Mouse (Mus musculus): ENCODE measurements at regions not wholly inside any gene's neighbourhood (a gene's known extent, or its start where the extent isn't known, plus 50 kb on each side); places are given as distances from the start of the nearest gene placed in this dataset.

GRCm38 (mm10) chr1:72939948-72940347, 65.3 kb upstream of the Igfbp5 start:
- H3K9ac ChIP-seq: no peak overlapping the region
- no peak overlapping the region for H3K4me3 ChIP-seq
- H3K27me3 ChIP-seq: no peaks in the 10 kb centered on the region
- WGBS: 76% methylated on average over 1 of the region's 1 CpGs
- no peak overlapping the region for H3K4me2 ChIP-seq
- peaks cover 2% of the 10 kb centered on the region for H3K4me1 ChIP-seq (replicated peaks)
- H3K9me3 ChIP-seq: no peaks in the 10 kb centered on the region
- no peaks in the 10 kb centered on the region for H3K36me3 ChIP-seq
- no peak overlapping the region for H3K27ac ChIP-seq (replicated peaks)
- ATAC-seq (ENCODE audit: low FRiP score, low read depth): no peak

DNA sequence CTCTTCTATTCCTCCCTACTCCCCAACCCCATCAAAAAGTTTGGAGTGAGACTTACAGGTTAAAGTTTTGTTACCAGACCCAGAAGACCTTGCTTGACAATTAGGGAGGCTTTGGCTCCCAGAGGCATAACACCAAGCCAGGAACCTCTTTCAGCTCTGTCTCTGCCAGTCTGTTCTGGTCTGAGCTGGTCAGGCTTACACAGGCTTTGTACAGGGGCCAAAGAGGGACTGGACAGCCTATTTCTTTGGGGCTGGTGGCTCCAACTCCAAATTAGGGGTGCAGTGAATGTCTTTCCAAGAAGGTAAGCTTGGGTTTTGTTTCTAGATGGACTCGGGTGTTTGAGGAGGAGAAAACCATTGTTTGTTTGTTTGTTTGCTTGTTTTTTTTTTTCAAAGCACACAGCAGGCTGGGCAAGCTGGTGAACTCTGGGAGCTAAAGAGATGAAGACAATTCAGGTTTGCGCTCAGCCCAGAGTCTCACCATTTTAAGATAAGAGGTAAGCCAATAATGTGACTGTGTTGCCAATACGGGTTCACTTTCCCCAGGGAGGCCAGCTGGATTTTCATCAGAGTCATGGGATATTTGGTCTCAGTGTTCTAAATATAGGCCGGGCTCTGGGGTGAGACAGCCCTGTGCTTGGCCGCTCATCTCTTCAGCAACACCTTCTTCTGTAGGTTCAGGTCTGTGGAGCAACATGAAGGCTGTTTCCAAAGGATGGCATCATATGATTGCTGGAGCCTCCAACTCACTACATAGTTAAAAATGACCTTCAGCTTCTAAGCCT, 62.2 kb upstream of the Igfbp5 start:
- ATAC-seq (ENCODE audit: low FRiP score, low read depth): no peak
- Histone ChIP-seq H3K4me2 (no peak overlapping the region), H3K9ac (no peak overlapping the region), H3K4me1 (replicated peaks) (no peaks in the 10 kb centered on the region), H3K27ac (replicated peaks) (no peak overlapping the region), H3K4me3 (no peak overlapping the region), H3K9me3 (no peaks in the 10 kb centered on the region), H3K36me3 (no peaks in the 10 kb centered on the region), H3K27me3 (no peaks in the 10 kb centered on the region)
- WGBS: 89% methylated on average over 5 of the region's 5 CpGs

DNA sequence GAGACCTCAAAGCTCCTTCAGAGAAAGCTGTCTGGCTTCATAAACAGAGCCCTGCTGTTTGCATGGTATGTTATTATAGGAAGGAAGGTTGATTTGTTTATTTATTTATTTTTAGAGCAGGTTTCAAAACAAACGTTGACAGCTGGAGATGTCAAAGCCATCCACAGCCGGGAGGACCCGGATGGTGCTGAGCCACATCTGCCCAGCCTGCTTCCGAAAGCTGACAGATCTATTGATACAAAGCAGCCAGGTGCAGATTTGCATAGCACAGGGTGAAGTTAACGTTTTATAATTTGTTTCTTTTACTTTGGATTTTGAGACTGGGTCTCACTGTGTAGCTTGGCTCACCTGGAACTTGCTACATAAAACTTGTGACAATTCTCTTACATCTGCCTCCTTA, 61.5 kb upstream of the Igfbp5 start:
- 60% methylated on average over 5 of the region's 5 CpGs for WGBS
- Histone ChIP-seq H3K9me3 (no peaks in the 10 kb centered on the region), H3K4me3 (no peak overlapping the region), H3K4me1 (replicated peaks) (no peaks in the 10 kb centered on the region), H3K9ac (no peak overlapping the region), H3K36me3 (no peaks in the 10 kb centered on the region), H3K4me2 (no peak overlapping the region), H3K27me3 (no peaks in the 10 kb centered on the region), H3K27ac (replicated peaks) (no peak overlapping the region)
- no peak for ATAC-seq (ENCODE audit: low FRiP score, low read depth)

GRCm38 (mm10) chr1:72935084-72935483, 60.4 kb upstream of the Igfbp5 start:
- H3K9ac ChIP-seq: no peak overlapping the region
- no peaks in the 10 kb centered on the region for H3K4me1 ChIP-seq (replicated peaks)
- H3K4me3 ChIP-seq: no peak overlapping the region
- no peak overlapping the region for H3K4me2 ChIP-seq
- WGBS: 87% methylated on average over 4 of the region's 4 CpGs
- H3K27ac ChIP-seq (replicated peaks): no peak overlapping the region
- ATAC-seq (ENCODE audit: low FRiP score, low read depth): no peak
- no peaks in the 10 kb centered on the region for H3K36me3 ChIP-seq
- no peaks in the 10 kb centered on the region for H3K9me3 ChIP-seq
- H3K27me3 ChIP-seq: no peaks in the 10 kb centered on the region

- H3K9me3 ChIP-seq: no peaks in the 10 kb centered on the region
- 79% methylated on average over 4 of the region's 4 CpGs for WGBS
- H3K27ac ChIP-seq (replicated peaks): no peak overlapping the region
- no peak overlapping the region for H3K4me2 ChIP-seq
- H3K27me3 ChIP-seq: no peaks in the 10 kb centered on the region
- H3K9ac ChIP-seq: no peak overlapping the region
- ATAC-seq (ENCODE audit: low FRiP score, low read depth): no peak
- no peak overlapping the region for H3K4me3 ChIP-seq
- H3K4me1 ChIP-seq (replicated peaks): no peaks in the 10 kb centered on the region
- no peaks in the 10 kb centered on the region for H3K36me3 ChIP-seq
These were observed 55.1 kb upstream of the Igfbp5 start for GRCm38 (mm10) chr1:72929774-72930173.

Data from hindbrain, embryonic 15.5 days (tissue).